Mouse (Mus musculus) midbrain, embryonic 11.5 days (tissue): ENCODE results near the gene Eml1. TPM values are rescaled to one million over a fixed set of nuclear protein-coding genes. Genes with fewer than 3 reads are reported as not detected.

Experiments used
- polyA plus RNA-seq: library from polyadenylated mRNA; unstranded; fragments of >200 nt; fragmentation: Nextera tagmentation; extraction: Ambion mirVana; gene quantifications from 2 replicates; pipeline ENCODE4 v1.2.1, GENCODE M21; 2014

Gene Eml1
- polyA plus RNA-seq, 1 experiment from 2014 or later: 111 TPM

Other genes with a start within 250 kb of the Eml1 start
- 83.3 and 92.0 TPM in 2 replicates for gene Setd3, start 191.6 kb upstream of the Eml1 start, polyA plus RNA-seq
- 8.1 and 9.0 TPM in 2 replicates for gene Ccnk, start 191.4 kb upstream of the Eml1 start, polyA plus RNA-seq
- 19.2 and 20.4 TPM in 2 replicates for gene Ccdc85c, start 95.5 kb upstream of the Eml1 start, polyA plus RNA-seq
- gene Hhipl1, start 64.7 kb upstream of the Eml1 start, polyA plus RNA-seq: 2.7 and 3.5 TPM in 2 replicates
- 8.6 and 10.2 TPM in 2 replicates for gene Cyp46a1, start 36.6 kb upstream of the Eml1 start, polyA plus RNA-seq
- 102 and 119 TPM in 2 replicates for gene Evl, start 183.8 kb downstream of the Eml1 start, polyA plus RNA-seq